ENCODE assay signal across 8 mouse cellular contexts in the genomic region with DNA sequence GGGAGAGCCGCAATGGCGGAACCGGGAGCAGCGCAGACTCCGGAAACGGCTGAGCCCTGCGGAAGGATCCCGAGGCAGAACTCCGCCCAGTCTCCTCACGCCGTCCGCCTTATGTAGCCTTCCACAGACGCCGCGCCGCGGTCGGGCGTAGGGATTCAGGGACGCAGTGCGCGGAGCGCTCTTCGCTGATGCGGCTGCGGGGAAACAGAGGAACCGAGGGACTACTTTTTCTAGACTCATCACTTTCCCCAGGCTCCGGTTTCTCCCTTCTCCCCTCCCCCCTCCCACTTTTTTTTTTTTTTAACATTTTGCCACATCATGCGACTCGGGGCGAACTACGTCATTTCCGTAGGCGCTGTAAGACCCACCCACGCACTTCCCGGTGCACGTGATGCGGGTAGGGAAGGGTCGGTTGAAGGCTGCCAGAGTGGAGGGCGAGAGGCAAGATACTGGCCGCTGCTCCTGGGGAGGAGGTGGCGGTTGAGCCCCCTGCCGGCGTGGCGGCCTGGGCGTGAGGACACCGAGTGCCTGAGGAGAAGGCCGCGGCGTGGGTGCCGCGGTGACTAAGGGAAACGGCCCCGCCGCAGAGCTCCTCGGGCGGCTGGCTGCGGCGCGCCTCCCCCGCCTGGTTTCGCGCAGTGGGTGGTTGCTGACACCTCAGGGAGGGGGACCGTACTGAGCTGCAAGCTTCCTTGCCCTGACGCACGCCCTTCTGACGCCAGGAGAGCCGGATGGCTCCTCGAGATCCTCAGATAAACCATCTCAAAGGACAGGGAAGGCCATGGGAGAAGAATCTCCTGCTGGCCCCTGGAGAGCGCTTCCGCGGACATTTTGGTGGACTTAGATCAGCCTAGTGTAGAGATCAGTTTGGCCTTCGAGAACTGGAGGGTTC. TPM values are rescaled to one million over a fixed set of nuclear protein-coding genes. Genes with fewer than 3 reads are reported as not detected.
DNase-seq lines count a peak whose midpoint lies in the region; ATAC-seq lines count a peak whose summit lies in the region.

A gene (minus strand): TSS at position 86 of the 892 bp plus-strand sequence.

- ATAC-seq in hematopoietic stem cell, adult 5-6 weeks (replicated peaks in 1 of 2; ENCODE audit: insufficient read depth in 1 of 2, low FRiP score in 2 of 2, low TSS enrichment in 1 of 2, low read depth in 1 of 2, poor library complexity in 2 of 2, severe bottlenecking in 2 of 2), result peak; percentile 84 to 86
- peak; percentile 98 for ATAC-seq in lung, embryonic 16.5 days (ENCODE audit: low read depth)

- H3K9ac ChIP-seq in lung, embryonic 16.5 days (ENCODE audit: low read length), result peak within 1 kb of the TSS; percentile 95

- H3K4me3 ChIP-seq in lung, embryonic 16.5 days (ENCODE audit: low read length), result peak within 1 kb of the TSS; percentile 87

- DNase-seq in MEL-GATA-1-ER (ENCODE audit: extremely low read depth, low read depth), result peak; percentile 96
- peak; percentile 98 for DNase-seq in cerebellum, adult 8-10 months
- peak; percentile 98 for DNase-seq in forelimb bud, embryonic 11.5 days (ENCODE audit: low read depth, low spot score)
- peak; percentile 93 for DNase-seq in layer of hippocampus, adult 9-10 months (ENCODE audit: low spot score)
- DNase-seq in ovary, postnatal 10 days (ENCODE audit: low spot score), result peak; percentile 93
- peak; percentile 93 to 96 for DNase-seq in thymus, postnatal 10 days (ENCODE audit: low spot score in 2 of 2)

- H3K4me1 ChIP-seq in lung, embryonic 16.5 days (replicated peaks; ENCODE audit: control insufficient read depth, insufficient read depth, low read length), result peaks cover 16% of the 10 kb centered on the region

- peak within 1 kb of the TSS; percentile 92 for H3K4me2 ChIP-seq in lung, embryonic 16.5 days (ENCODE audit: low read depth, low read length)

- H3K36me3 ChIP-seq in lung, embryonic 16.5 days (ENCODE audit: control insufficient read depth, insufficient read depth, low read length), result no peaks in the 10 kb centered on the region

- H3K27me3 ChIP-seq in lung, embryonic 16.5 days (ENCODE audit: control insufficient read depth, insufficient read depth, low read depth, low read length), result no peaks in the 10 kb centered on the region

- H3K27ac ChIP-seq in lung, embryonic 16.5 days (ENCODE audit: low read length), result peak within 1 kb of the TSS; percentile 99

- H3K9me3 ChIP-seq in lung, embryonic 16.5 days (ENCODE audit: control insufficient read depth, low read length), result no peaks in the 10 kb centered on the region

- under 1% methylated on average over 70 of the region's 73 CpGs for WGBS in lung, embryonic 16.5 days

RNA-seq across cellular contexts. Expression of the gene that starts here (rescaled TPM):
- total RNA-seq in hematopoietic stem cell, adult 5-6 weeks (2017), result 133 and 137 TPM in 2 replicates
- polyA plus RNA-seq in lung, embryonic 16.5 days (2015; fragmentation: Nextera tagmentation; extraction: Ambion mirVana), result 125 and 134 TPM in 2 replicates

Comparison
In these comparisons a context has a peak if more than half of its experiments do, and no peak if none do; other contexts are left out.
1. Peak in every context shown above with its lines: DNase-seq, ATAC-seq, H3K4me3 ChIP-seq and H3K27ac ChIP-seq.